ENCODE assay signal across 8 mouse cellular contexts in the genomic region with DNA sequence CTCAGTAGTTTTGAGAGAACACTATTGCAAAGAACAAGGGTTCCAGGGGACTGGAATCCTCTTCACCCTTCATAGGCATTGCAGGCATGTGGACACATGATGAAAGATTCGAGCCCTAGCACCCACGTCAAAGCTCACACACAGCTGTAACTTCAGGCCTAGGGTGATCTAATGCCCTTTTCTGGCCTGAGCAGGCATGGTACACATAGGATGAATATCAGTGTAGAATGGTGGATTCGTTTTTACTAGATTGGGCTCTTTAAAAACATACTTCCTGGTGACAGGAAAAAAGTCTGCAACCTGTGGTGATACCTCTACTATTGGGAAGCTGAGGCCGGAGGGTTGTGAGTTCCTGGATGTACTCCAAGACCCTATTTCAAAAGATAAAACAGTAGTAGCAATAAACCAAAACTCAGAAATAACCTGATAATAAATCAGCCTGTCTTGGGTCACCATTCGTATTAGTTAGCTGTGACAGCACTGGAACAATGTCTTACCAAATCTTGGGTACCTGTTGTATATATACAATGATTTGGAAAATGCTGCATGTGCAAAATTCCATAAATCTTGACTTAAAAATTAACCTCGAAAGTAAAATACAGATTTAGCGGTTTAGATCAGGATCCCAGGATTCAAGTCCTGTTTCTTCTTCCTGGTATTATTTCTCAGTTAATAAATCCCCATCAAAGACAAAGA. TPM values are rescaled to one million over a fixed set of nuclear protein-coding genes. Genes with fewer than 3 reads are reported as not detected.
DNase-seq lines count a peak whose midpoint lies in the region; ATAC-seq lines count a peak whose summit lies in the region.

No protein-coding gene starts in this region.

- H3K4me3 ChIP-seq in hindbrain, embryonic 14.5 days (replicated peaks; ENCODE audit: low read length), result peak overlapping the region; percentile 55
- H3K4me3 ChIP-seq in midbrain, embryonic 16.5 days (ENCODE audit: low read depth, low read length), result peak overlapping the region; percentile 84

- peaks cover 32% of the 10 kb centered on the region for H3K36me3 ChIP-seq in hindbrain, embryonic 14.5 days (replicated peaks; ENCODE audit: control insufficient read depth, insufficient read depth)
- H3K36me3 ChIP-seq in midbrain, embryonic 16.5 days (ENCODE audit: control insufficient read depth, insufficient read depth, low read length), result peaks cover 4% of the 10 kb centered on the region; the same call in 1 of the 2 replicates

- WGBS in hindbrain, embryonic 14.5 days, result 37% methylated on average over 7 of the region's 7 CpGs
- WGBS in midbrain, embryonic 16.5 days, result 37% methylated on average over 7 of the region's 7 CpGs

- peak; percentile 21 for DNase-seq in kidney, adult 9 months
- no peak for DNase-seq in kidney, postnatal 14 days
- peak; percentile 32 for DNase-seq in Muller cell, postnatal 12 days (ENCODE audit: inconsistent ontology term)
- no peak for DNase-seq in hindbrain, embryonic 14.5 days (ENCODE audit: low spot score)
- no peak for DNase-seq in urinary bladder, postnatal 14 days (ENCODE audit: low spot score)
- DNase-seq in cerebellum, adult 8-10 months, result no peak
- no peak for DNase-seq in thymus, adult 18-20 months

- no peak for ATAC-seq in hindbrain, embryonic 14.5 days (ENCODE audit: low FRiP score)
- no peak for ATAC-seq in midbrain, embryonic 16.5 days

- H3K27ac ChIP-seq in hindbrain, embryonic 14.5 days, result peak overlapping the region; percentile 85
- peak overlapping the region; percentile 93 for H3K27ac ChIP-seq in midbrain, embryonic 16.5 days (ENCODE audit: low read length)

- H3K9ac ChIP-seq in hindbrain, embryonic 14.5 days, result peak overlapping the region; percentile 67
- H3K9ac ChIP-seq in midbrain, embryonic 16.5 days (ENCODE audit: low read depth, low read length), result peak overlapping the region; percentile 87

- H3K27me3 ChIP-seq in hindbrain, embryonic 14.5 days (ENCODE audit: control insufficient read depth, insufficient read depth, low read length), result no peaks in the 10 kb centered on the region
- no peaks in the 10 kb centered on the region for H3K27me3 ChIP-seq in midbrain, embryonic 16.5 days (ENCODE audit: control insufficient read depth, insufficient read depth, low read depth, low read length)

- no peaks in the 10 kb centered on the region for H3K9me3 ChIP-seq in hindbrain, embryonic 14.5 days (ENCODE audit: control insufficient read depth, low read length)
- H3K9me3 ChIP-seq in midbrain, embryonic 16.5 days (replicated peaks; ENCODE audit: control insufficient read depth, low read length, poor library complexity, severe bottlenecking), result no peaks in the 10 kb centered on the region

- peaks cover 16% of the 10 kb centered on the region for H3K4me1 ChIP-seq in hindbrain, embryonic 14.5 days (replicated peaks; ENCODE audit: control insufficient read depth, insufficient read depth, low read length)
- peaks cover 15% of the 10 kb centered on the region for H3K4me1 ChIP-seq in midbrain, embryonic 16.5 days (ENCODE audit: control insufficient read depth, insufficient read depth, low read length)

- H3K4me2 ChIP-seq in hindbrain, embryonic 14.5 days (replicated peaks), result peak overlapping the region; percentile 68
- H3K4me2 ChIP-seq in midbrain, embryonic 16.5 days (ENCODE audit: low read length), result peak overlapping the region; percentile 84

RNA-seq across cellular contexts. Expression of a gene that starts 0.7 kb away (rescaled TPM):
- polyA plus RNA-seq in hindbrain, embryonic 14.5 days (2014; fragmentation: Nextera tagmentation; extraction: Ambion mirVana), result 125 and 132 TPM in 2 replicates
- 126 and 128 TPM in 2 replicates for polyA plus RNA-seq in midbrain, embryonic 16.5 days (2015; fragmentation: Nextera tagmentation; extraction: Ambion mirVana)

RNA-seq across cellular contexts. Expression of a gene that starts 13.8 kb away (rescaled TPM):
- 45.4 and 52.9 TPM in 2 replicates for polyA plus RNA-seq in hindbrain, embryonic 14.5 days (2014; fragmentation: Nextera tagmentation; extraction: Ambion mirVana)
- 27.8 and 36.1 TPM in 2 replicates for polyA plus RNA-seq in midbrain, embryonic 16.5 days (2015; fragmentation: Nextera tagmentation; extraction: Ambion mirVana)

RNA-seq across cellular contexts. Expression of a gene that starts 19.5 kb away (rescaled TPM):
- polyA plus RNA-seq in hindbrain, embryonic 14.5 days (2014; fragmentation: Nextera tagmentation; extraction: Ambion mirVana), result 40.8 and 44.5 TPM in 2 replicates
- 46.0 and 47.9 TPM in 2 replicates for polyA plus RNA-seq in midbrain, embryonic 16.5 days (2015; fragmentation: Nextera tagmentation; extraction: Ambion mirVana)

RNA-seq across cellular contexts. Expression of a gene that starts 20.2 kb away (rescaled TPM):
- 30.0 and 32.0 TPM in 2 replicates for polyA plus RNA-seq in hindbrain, embryonic 14.5 days (2014; fragmentation: Nextera tagmentation; extraction: Ambion mirVana)
- polyA plus RNA-seq in midbrain, embryonic 16.5 days (2015; fragmentation: Nextera tagmentation; extraction: Ambion mirVana), result 27.1 and 28.8 TPM in 2 replicates

RNA-seq across cellular contexts. Expression of a gene that starts 29.9 kb away (rescaled TPM):
- polyA plus RNA-seq in hindbrain, embryonic 14.5 days (2014; fragmentation: Nextera tagmentation; extraction: Ambion mirVana), result 1.9 and 2.3 TPM in 2 replicates
- polyA plus RNA-seq in midbrain, embryonic 16.5 days (2015; fragmentation: Nextera tagmentation; extraction: Ambion mirVana), result 2.1 and 2.4 TPM in 2 replicates

Comparison
In these comparisons a context has a peak if more than half of its experiments do, and no peak if none do; other contexts are left out.
1. DNase-seq: peak in kidney, adult 9 months (single experiment) and Muller cell, postnatal 12 days (single experiment); none in kidney, postnatal 14 days (single experiment), hindbrain, embryonic 14.5 days (single experiment), urinary bladder, postnatal 14 days (single experiment), cerebellum, adult 8-10 months (single experiment) and thymus, adult 18-20 months (0 of 2).